Mouse (Mus musculus) gastrocnemius, adult 18-20 months (tissue): Measurements from ENCODE around the gene Akt1s1. TPM values are rescaled to one million over a fixed set of nuclear protein-coding genes. Genes with fewer than 3 reads are reported as not detected.

Experiments
- DNase-seq: peaks from one replicate; pipeline ENCODE4 v3.0.0; 2021; ENCODE audit warnings: low spot score
- total RNA-seq, 2 experiments: library from RNA; stranded (reverse); gene quantifications; 2 replicates each; pipeline ENCODE4 v1.2.3; 2021

Gene Akt1s1
- total RNA-seq, 2 experiments from 2014 or later, result 130 to 144 TPM

DNA sequence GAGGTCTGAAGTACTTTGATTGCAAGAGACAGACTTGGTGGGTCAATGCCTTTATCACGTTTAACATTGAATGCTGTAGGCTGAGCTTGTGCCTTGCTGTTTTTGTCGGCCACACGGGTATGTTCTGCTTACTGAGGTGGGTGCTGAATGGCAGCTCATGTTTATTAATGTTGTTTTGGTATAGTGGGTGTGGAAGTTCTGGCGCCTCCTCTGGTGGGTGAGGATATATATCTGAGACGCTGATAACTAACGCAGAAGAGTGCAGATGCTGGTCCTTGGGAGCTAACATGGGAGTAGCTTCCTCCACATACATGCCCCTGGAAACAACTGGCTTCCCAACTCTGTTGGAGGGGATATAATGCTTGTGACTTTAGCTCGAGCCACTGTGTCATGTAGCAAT is 25.4 kb upstream of the Akt1s1 start:
- DNase-seq, result no peak

GRCm38 (mm10) chr7:44824872-44825271 is 23.9 kb upstream of the Akt1s1 start:
- DNase-seq, result peak; percentile 87

DNA sequence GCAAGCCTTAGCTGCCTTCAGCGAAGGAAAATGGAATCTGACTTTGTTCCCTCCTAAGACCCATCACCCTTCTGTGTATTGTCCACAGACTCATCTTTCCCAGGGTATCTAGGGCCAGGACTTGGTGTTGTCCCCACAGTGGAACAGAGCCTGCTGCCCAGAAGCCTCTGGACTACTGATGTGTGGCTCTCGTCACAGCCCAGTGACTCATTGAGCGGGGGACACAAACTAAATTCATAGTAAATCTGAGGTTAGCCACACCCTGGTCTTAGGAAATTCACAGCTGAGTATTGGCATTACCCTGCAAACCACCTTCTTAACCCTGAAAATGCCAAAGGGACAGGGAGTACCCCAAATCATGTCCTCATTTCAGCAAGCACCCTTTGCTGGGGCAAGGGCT is 22.0 kb upstream of the Akt1s1 start:
- no peak for DNase-seq

- no peak for DNase-seq
Observed at GRCm38 (mm10) chr7:44828706-44829105, 20.1 kb upstream of the Akt1s1 start.

GRCm38 (mm10) chr7:44832763-44833162 is 16.0 kb upstream of the Akt1s1 start:
- no peak for DNase-seq

DNA sequence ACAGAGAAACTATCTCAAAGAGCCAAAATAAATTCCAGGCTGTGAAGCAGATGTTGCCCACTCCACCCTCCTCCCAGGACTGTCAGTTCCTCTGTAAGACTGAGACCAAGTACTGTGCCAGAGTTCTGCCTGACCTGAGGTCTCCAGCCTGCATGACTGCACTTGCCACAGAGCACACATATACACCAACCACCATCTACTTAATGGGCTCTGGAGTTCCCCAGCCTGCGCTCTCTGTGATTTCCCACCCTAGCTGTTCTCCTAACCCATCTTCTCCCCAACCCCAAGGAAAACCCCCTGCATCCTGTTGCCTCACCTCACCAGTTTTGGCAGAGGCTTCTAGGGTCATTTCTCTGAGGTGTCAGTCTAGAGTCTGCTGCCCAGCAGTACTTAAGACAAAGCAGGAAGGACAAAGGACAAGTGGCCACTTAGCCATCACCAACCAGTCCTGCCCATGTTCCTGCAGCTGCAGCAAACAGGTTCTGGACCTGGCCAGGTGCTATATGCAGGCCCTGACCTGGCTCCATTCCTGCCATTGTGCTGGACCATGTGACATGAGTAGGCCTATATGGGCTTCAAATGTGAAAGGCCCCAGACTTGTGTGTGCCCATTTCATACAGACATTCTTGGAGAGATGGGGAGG is 13.3 kb upstream of the Akt1s1 start:
- DNase-seq, result no peak

GRCm38 (mm10) chr7:44836016-44836404 is 12.8 kb upstream of the Akt1s1 start:
- DNase-seq, result no peak

GRCm38 (mm10) chr7:44836423-44837053 is 12.3 kb upstream of the Akt1s1 start:
- peak; percentile 83 for DNase-seq

DNA sequence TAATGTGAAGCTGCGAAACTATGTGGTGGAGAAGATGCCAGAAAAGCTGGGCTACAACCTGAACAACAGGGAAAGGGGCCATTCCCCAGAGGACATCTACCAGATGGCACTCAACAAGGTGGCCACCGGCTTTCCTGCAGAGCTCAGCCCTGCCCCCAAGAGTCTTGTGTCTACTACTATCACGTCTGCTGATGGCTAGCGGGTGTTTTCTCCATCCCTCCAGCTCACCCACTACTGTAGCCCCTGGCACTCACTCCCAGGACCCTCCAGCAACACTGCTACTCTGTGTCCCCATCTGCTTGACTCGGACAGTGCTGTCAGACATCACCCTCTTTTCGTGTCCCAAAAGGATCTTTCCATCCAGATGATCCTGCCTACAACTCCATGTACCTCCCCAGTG is 10.7 kb upstream of the Akt1s1 start:
- no peak for DNase-seq

DNA sequence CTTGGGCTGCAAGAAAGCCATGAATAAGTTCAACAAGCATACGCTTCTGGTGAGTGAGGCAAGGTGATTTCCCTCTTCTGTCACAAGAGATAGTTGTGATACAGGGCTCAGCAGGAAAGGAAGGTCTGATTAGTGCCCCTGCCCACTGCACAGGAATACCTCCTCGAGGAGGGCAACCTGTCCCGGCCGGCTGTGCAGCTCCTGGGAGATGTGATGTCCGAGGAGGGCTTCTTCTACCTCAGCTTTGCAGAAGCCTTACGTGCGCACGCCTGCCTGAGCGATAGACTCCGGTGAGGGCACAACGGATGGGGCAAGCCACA is 9.7 kb upstream of the Akt1s1 start:
- no peak for DNase-seq

DNA sequence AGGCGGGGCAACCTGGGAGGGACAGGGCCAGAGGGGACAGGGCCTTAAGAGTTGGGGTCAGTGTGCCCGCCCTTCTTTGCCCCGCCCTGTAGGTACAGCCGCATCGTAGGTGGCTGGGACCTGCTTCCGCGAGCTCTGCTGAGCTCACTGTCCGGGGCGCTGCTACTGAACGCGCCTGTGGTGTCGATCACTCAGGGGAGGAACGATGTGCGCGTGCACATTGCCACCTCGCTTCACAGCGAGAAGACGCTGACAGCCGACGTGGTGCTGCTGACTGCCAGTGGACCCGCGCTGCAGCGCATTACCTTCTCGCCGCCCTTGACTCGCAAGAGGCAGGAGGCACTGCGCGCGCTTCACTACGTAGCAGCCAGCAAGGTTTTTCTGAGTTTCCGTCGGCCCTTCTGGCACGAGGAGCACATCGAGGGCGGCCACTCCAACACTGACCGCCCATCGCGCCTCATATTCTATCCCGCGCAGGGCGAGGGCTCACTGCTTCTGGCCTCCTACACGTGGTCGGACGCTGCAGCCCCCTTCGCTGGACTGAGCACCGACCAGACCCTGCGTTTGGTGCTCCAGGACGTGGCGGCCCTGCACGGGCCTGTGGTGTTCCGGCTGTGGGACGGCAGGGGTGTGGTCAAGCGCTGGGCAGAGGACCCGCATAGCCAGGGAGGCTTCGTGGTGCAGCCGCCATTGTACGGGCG is 9.2 kb upstream of the Akt1s1 start:
- DNase-seq, result no peak

GRCm38 (mm10) chr7:44840426-44840825 is 8.4 kb upstream of the Akt1s1 start:
- DNase-seq, result no peak

GRCm38 (mm10) chr7:44841825-44842463 is 6.8 kb upstream of the Akt1s1 start:
- DNase-seq, result peak; percentile 52

- DNase-seq, result no peak
Observed at GRCm38 (mm10) chr7:44845006-44845405, 3.8 kb upstream of the Akt1s1 start.

- DNase-seq, result no peak
Observed at GRCm38 (mm10) chr7:44846804-44847203, 2.0 kb upstream of the Akt1s1 start.

DNA sequence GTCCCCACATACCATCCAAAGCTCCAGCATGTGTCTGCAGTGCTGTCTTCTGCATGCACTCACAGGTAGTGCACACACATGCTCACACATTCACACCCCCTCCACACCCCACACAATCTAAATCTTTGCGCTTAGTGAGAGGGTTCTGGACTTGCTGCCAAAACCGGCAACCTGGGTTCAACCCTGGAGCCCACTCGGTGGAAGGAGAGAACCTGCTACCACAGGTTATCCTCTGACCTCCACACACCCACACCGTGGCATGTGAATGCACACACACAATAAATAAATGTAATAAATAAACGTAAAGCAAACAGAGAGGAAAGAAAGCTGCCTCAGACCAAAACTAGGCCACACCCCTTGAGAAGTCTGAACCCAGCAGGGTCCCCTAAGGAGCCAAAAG is 1.0 kb upstream of the Akt1s1 start:
- DNase-seq, result no peak

GRCm38 (mm10) chr7:44849416-44850111 is 773 bp downstream of the Akt1s1 start:
- peak; percentile 92 for DNase-seq

DNA sequence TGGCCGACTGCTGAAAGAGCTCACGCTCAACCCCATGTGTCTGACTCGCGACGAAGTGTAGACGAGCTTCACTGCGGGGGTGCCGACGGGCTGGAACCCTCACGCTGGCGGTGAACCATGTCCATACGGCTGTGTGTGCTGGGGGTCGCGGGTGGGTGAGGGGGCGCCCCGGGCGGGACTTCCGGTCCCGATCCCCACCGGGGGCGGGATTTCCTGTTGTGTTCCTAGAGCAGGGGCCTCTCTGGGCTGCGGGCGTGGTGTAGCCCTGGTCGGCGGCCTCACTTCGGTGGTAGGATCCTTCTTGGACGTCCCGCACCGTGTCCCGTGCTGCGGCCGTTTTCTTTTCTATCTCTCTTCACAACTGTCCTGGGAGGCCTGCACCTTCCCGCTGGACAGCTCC is 1.4 kb downstream of the Akt1s1 start:
- DNase-seq, result peak; percentile 69

DNA sequence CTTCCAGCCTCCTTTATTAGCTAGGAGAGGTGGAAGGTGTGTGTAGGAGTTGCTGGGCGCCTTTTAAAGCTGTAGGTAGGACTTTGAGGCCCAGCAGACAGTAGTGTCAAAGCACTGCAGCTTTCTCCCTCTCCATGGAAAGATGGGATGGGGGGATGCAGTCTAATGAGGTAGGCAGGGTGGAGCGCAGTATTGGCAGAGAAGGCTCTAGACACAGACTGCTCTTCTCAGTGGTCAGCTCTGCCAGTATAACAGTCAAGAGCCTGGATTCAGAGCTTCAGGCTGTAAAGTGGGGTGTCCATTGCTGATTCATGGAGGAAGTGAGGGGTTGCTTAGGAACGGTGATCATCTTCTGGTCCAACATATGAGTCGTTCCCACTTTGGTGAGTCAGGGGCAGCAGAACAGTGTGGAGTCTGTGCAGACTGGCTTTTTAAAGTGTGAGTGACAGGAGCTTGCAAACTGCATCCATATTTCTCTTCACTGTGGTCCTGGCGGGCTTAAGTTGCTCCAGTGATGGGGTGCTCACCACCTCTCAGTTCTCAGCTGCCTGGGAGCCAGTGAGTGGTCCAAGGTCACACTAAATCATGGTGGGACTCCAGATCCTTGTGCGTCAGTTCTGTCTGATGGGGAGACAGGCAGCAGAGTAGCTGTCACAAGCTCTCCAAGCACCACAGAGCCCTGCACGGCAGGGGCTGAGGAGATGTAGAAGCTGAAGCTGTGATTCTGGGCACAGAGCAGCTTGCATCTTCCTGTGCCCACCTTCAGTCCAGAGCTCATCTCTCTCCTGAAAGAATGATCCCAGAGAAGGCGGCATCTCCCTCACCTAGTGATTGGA is 2.2 kb downstream of the Akt1s1 start:
- no peak for DNase-seq

GRCm38 (mm10) chr7:44851625-44852234 is 2.9 kb downstream of the Akt1s1 start:
- no peak for DNase-seq
